Mouse (Mus musculus): ENCODE measurements at regions not wholly inside any gene's neighbourhood (a gene's known extent, or its start where the extent isn't known, plus 50 kb on each side); places are given as distances from the start of the nearest gene placed in this dataset.

DNA sequence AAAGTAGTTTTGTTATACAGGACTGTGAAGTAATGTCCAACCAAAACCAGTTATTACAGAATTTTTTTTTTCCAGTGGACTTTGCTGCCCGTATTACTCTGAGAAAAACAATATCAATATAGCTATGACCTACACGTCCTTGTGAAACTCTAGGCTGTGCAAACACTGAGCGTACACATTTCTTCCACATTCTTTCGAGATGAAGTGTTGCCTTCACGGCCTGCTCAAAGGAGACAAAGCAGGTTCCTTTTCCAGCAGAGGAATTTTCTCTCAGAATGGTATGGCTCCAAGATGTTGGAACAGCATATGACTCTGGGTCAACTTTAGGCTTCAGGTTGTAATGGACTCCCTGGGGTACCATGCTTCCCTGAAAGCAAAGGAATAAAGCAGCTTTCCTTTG, 463.6 kb downstream of the Epha4 start:
- no peak for DNase-seq (ENCODE audit: low spot score)

DNA sequence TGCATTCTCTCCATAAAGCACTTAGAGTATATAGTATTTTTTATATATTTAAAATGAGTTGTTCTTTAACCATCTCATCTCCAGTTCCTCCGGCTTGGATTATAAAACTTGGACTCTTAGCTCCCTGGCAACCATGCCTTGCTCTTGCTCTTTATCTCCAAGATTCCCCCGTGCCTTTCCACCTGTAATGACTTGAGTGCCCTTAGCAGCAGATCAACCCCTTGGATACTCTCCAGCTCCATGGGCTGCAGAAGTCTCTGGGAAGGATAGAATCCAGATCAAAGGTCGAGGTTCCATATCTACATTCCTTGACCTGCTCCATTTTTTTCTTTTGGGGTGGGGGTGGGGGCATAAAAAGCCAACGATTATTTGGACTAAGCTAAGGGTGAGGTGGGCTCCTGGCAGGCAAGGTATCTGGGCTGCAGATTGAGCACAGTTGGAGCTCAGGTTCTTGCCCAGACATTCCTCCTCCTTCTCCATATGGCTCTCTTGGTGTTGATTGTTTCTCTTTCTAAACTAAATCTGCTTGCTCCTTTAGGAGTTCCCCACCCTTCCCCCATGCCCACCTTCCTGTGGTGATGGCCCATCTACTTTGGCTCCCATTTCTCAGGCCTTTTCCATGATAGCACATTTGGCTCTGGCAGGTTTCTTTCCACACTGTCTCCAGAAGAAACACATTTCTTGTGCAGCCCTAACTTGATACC, 460.9 kb downstream of the Epha4 start:
- DNase-seq (ENCODE audit: low spot score): no peak

DNA sequence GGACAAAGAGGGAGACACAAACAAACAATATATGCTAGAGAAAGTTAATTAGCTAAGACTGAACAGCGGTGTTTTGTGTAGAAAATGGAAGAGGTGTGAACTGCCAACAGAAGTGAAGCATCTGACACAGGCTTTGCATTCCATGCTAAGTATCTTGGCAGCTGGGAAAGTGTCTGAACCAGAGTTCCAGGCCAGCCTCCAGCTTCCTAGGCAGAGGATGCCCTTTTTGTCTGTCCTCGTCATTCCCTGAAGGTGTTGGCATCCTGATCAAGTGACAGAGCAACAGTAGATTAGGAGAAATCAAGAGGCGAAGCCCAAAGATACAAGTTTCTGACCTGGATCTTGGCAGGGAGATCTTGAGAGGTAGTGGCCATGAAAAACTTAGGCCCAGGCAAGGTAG, 452.4 kb downstream of the Epha4 start:
- no peak for DNase-seq (ENCODE audit: low spot score)

DNA sequence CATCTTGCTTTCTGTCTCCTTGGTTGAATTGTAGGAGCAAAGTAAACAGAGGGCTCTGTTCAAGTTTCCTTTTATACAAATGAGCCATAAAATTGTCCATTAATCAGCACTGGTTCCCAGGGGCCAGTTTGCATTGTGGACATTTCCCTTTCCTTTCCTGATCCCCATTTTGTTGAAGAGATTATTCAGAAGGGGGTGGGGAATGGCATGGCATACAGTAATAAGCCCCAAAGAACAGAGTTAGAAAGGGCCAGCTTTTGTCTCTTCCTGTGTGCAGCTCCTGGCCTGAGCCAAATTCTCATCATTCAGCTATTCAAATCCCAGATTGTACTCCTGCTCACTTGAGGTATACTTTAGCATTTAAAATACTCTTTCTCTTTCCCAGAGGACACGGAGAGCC, 441.8 kb downstream of the Epha4 start:
- DNase-seq (ENCODE audit: low spot score): no peak

DNA sequence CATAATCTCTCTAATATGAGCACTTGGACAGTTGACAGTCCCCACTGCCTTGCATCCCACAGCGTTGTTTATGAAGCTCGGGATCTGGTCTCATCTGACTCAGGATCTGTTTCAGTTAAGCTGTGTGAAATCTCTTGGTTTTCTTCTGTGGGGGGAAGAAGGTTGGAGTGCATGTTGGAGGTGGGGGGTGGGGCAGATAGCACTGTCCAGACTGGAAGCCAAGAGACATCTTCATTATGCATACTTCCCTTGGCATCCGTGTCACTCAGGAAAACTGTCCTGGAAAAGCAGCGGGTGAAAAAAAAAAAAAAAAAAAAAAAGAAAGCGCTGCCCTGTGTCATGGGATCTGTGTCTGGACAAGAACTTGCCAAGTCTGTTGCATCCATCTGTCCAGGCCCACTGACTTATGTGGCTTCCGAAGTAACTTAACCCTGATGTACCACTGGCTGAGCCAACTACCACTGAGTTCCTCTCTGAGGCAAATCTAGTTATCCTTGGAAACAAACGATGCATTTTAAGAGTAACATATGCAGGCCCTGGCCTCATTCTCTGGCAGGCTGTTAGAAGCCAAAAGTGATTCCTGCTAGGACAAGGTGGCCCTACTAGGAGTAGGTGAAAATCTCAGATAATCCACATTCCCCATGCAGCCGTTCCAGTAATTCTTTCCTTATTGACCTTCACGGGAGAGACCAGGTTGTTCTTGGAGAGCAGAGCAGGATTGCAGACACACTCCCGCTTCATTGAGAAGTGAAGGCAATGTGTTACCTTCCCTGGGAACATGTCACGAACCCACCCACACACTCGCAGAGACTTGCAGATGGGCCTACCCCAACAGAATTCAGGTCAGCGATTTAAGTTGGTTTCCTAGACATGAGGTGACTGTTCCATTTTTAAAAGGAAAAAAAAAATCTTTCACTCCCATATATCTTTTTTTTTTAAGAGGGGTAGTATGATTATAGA, 439.7 kb downstream of the Epha4 start:
- DNase-seq (ENCODE audit: low spot score): no peak

DNA sequence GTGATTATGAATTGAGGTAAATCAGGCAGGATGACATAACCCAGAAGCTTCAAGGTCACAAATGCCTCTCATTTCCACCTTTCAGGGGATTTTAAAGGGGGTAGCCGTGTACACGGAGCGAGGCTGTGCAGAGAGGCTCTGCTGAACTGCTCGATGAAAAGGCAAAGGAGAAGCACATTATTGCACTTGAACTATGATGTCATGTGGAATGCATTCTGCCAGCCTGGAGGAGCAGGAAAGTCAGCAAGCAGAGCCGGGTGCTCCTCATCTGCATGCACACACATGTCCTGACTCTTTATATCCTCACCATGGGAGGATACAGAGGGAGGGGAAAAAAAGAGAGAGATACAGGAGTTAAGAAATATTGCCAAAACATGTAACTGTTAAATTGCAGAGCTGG, 434.1 kb downstream of the Epha4 start:
- no peak for DNase-seq (ENCODE audit: low spot score)

DNA sequence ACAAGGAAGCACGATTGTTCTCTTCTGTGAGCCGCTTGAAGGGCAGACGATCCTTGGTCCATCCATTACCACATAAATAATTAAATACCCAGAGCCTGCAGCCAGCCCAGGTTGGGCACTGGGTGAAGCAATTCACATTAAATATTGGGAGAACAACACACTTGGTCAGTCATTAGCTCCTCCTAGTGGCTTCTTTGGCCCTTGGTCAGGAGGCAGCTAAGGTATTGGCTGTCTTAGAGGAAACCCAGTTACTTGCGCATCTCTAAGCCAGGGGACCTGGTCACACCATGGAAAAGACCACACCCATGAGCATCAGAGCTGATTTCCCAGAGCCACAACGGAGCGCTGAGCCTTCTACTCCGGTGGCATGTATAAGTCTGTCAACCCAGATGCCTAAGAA, 433.2 kb downstream of the Epha4 start:
- DNase-seq (ENCODE audit: low spot score): no peak

DNA sequence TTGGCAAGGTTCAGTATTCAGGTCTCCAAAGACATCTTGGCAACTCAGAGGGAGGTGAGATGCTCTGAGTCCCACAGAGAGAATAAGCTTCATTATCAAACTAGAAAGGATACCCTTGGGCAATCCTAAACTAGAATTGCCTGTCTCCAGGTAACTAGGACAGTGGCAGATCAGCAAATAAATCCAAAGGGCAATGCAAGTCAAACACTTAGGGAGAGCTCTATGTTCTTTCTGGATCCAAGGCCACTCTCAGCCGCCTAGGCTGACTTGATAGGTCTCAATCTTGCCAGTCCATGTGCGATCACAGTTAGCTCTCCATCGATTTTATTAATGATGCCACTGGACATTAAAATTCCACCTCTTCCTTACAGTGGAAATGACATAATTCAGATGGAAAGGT, 432.5 kb downstream of the Epha4 start:
- DNase-seq (ENCODE audit: low spot score): no peak

DNA sequence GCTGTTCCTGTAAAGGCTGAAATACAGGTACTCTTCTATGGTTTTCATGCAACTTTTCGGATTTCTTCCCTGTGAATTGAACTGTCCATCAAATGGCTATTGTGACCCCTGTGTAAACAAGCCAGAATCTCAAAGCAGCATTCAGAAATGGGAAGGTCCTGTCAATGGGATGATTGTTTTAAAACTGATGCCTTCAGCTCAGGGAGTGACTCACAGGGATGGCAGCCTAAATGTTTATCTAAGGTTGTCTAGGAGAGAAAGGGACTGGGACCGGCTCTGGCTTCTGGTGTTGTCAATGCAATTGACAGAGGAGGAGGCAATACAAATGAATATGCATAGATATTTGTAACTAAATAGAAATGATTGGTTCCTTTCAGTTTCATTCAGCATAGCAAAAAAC, 421.3 kb downstream of the Epha4 start:
- DNase-seq (ENCODE audit: low spot score): no peak

DNA sequence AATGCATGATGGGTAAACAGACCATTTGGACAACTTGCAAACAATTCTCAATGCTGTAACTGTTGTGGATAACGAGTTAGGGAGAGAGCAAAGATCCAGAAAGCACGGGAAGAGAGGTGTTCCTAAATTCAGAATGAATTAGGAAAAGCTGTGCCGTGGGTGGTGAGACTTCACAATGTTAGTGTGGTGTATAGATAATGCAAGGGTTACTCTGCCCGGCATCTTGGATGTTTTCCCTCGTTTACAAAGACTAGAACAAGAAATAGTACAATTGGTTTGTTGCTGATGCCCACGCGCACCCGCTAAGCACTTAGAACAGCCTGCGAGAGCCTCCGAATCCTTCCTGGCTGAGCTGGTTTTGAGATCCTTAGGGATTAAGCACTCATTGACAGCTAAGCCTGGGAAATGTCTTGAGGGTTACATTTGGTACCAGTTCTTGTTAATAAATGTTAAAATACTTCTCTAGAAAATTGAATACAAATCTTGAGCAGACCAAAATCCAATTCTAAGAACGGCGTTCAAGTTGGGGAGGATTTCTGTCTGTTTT, 413.1 kb downstream of the Epha4 start:
- no peak for DNase-seq (ENCODE audit: low spot score)

DNA sequence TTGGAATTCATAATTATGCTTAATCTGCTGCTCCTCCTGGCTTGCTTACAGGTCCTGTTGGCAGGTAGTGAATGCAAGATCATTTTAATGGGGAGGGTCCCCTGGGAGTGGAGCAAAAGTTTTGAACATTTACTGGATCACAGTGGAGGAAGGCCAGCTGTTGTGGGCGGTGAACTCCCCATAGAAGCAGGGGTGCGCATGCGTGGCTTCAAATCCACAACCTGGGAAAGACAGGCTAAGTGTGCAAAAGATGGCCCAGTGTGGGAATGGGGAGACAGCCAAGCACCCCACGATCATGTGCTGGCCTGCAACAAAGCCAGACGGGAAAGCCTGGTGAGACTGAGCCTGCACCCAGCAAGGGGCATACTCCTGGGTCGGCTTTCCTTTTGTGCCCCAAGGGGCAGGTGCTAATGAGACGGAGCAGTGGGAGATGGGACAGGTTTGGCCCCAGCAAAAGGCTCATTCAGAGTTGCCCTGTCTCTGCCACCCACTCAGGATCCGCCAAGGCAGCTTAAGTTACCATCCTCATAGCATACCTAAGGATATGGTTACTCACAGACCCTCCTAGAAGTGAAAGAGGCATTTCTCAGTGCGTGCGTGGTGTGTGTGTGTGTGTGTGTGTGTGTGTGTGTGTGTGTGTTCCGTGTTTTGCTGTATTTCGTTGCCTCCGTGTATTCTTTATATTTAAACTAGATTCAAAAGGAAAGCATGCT, 412.3 kb downstream of the Epha4 start:
- DNase-seq (ENCODE audit: low spot score): no peak

DNA sequence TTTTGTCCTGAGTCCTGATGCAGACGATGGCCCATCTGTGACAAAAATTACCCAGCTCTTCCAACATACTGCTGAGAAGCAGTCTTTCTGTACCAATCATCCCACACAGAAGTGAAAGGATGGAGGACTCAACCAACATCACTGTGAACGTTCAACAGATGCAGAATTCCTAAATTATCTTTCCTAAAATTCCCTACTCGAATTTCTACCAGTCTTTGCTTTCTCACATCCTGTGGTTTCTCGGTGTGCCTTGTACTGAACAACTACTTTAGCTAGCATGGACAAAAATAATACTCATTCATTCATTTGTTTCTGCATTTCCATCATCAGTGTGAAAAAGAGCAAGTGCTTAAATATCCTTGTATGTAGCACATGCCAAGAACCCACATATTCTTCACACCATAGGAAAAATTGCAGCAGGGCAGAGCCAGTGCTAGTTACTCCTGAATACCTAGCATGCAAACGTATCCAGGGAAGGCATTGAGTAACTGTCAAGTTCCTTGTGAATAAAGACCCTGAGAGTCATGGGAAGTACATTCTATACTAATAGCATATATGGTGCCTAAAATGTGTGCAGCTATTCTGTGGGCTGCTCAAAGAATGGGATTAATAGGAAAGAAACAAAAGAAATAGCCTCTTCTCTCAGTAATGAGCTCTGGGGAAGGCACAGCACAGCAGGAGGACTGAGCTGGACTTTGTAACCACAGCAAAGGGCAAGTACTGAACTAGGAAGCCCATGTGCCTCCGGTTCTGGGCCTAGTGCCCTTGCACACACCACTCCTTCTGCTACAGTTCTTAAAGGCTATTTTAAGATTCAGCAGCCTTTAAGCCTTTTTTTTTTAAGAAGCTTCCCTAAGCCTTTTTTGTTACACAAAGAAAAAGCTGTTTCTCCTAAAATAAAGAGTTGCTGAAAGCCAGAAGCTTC, 404.8 kb downstream of the Epha4 start:
- DNase-seq (ENCODE audit: low spot score): peak; percentile 5

DNA sequence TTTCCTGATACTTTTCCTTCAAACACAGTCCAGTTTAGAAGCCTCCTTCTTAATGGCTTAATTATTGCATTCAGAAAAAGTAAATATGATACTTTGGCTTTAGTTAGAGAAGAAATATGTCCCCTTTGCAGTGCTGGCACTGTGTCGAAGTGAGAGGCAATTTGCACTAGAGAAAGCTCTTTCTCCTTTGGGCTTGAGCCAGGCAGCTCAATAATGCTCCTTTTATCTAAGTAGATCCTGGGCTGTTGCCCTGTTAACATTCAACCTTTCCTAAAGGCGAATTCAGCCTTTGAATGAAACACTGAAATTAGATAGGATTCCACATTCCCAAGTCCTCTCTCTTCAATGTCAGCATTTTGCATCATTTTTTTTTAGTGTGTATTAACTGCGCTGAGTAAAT, 386.5 kb downstream of the Epha4 start:
- DNase-seq (ENCODE audit: low spot score): no peak

DNA sequence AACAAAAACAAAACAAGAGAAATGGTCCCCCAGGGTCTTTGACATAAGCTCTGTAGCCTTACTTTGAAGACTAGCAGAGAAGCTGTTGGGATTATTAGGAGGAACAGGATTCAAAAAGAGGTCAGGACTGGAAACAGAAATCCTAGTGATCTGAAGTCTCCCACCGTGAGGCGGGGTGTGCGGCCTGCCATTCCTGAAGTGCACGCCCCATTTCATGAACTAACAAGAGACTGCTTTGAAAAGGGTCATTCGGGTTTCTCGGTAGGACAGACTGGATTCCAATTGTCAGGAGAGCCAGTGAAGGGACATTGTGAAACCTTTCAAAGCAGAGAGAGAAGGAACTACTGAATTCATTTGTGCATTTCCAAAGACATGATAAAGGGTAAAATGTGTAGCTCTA, 377.2 kb downstream of the Epha4 start:
- DNase-seq (ENCODE audit: low spot score): no peak

DNA sequence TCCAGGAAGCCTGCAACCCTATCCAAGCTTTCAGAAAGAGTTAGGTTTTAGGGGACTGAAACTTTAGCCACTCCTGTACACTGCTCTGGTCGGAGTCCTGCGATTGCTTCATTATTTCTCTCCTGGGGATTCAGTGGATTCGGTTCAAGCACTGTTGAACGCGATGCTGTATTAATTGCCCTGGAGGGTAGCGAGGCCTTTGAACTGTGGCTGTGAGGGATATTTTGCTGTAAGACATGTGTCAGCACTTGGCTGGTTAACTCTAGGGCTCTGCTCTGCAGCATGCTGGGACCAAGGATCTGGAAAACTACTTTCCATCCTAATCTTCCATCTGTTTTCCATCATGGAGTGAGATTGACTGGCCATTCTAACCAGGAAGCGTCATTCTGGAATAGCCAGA, 374.0 kb downstream of the Epha4 start:
- DNase-seq (ENCODE audit: low spot score): no peak

DNA sequence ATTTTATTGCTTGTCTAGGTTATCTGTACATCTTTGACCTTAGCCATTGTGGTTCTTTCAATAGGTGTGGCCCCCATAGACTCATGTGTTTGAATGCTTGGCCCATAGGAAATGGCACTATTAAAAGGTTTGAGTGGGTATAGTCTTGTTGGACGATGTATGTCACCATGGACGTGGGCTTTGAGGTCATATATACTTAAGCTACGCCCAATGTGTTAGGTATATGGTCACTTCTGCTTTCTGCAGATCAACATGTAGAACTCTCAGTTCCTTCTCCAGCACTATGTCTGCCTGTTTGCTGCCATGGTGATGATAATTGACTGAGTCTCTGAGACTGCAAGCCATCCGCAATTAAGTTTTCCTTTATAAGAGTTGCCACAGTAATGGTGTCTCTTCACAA, 366.8 kb downstream of the Epha4 start:
- DNase-seq (ENCODE audit: low spot score): no peak

DNA sequence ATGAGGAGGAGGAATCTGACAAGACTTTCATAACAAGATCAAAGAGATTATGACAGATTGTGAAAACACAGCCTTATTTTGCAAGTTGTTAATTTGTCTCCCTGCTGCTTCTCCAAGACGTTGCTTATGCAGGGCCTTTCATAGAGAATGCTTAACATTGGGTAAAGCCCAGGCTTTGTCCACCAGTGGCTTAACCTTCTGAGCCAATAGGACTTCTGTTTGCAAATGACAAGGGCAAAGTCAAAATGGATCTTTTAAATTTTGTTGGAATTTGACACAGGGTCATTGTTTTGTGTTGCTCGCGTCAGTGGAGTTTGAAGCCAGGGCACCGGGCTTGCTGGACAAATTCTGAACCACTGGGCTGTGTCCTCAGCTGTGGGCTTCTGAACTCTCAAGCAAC, 346.6 kb downstream of the Epha4 start:
- no peak for DNase-seq (ENCODE audit: low spot score)

DNA sequence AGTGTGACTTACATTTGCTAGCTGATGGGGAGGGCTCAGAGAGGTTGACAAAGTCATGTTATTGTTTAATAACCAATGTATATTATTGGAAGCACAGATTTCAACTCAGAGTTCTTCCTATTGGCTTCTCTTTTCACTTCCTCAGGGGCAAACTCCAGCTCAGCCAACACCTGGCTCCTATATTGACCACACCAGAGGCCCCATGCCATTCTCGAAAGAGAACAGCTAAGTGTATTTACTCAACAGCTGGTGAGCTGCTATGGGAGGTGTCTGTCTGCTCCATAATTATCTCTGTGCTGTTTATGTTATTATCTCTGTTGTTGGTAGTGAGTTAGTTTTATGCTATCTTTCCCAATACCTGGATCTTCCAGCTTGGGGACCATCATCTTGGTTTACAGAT, 342.4 kb downstream of the Epha4 start:
- no peak for DNase-seq (ENCODE audit: low spot score)

DNA sequence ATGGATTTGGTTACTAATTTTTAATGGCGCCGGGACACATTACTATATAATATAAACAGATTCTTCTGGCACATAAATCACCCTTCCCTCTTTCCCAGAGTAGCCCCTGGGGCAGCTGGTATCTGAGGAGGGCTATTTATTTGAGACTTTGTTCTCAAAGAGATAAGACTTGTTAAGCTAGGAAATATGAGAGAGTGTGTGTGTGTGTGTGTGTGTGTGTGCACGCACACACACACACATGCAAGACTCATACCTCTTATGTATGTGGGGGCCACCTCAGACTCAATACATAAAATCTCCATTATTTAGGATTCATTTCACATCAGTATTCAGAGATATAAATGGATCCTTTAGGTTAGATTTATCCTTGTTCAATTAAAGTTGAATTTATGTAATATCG, 340.1 kb downstream of the Epha4 start:
- no peak for DNase-seq (ENCODE audit: low spot score)

DNA sequence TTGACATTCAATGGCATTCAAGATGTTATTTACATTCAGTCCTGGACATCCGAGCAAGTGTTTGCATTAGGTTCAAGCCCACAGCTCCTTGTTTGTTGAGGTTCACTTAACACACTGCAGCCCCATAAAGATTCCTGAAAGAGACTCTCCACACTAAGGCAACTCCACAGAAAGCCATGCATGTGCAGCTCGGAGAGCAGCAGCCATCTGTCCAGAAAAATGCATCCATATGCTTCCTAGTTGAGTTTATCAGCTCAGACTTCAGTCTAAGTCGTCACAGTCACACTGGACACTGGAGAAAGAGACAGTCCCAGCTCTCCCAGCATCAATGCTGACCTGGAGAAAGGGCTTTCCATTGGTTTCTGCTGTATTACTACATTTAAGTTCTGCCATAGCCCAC, 339.7 kb downstream of the Epha4 start:
- DNase-seq (ENCODE audit: low spot score): no peak

DNA sequence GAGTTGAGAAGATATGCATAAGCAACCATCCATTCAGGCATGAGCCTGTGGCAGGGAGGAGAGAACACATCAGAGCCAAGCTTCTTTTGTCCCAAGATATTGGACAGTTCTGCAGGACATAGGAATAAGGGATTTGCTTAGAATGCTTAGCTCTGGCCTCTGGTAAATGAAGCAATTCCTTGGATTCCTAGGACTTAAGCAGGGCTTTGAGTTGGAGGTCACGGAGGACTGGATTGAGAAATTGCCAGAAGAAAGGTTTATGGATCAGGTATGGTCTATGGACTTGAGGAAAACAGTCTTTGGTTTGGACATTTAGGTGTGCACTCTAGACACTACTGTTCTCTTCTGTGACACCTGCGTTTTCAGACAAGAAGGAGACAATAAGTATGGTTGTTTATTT, 338.4 kb downstream of the Epha4 start:
- no peak for DNase-seq (ENCODE audit: low spot score)

DNA sequence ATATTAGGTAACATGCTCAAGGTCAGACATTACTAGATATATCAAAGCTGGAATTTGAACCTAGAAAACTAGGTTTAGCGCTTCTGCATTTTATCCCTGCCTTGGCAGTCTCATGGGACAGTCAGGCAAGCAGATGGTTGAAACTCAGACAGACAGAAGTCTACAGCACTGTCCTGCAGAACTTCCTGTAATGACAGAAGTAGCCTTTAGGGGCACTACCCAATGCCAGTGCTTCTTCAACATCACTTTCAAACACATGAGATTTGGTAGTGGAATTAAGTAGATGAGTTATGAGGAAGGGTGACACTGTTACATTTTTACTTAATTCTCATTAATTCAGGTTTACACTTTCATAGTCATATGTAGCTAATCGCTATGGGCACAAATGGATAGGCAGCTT, 330.9 kb downstream of the Epha4 start:
- DNase-seq (ENCODE audit: low spot score): no peak

All from yolk sac, embryonic 10.5 days (tissue).